Mouse (Mus musculus) heart, adult 18-20 months (tissue): ENCODE measurements around the gene Hist1h4i. TPM values are rescaled to one million over a fixed set of nuclear protein-coding genes. Genes with fewer than 3 reads are reported as not detected.
A peak's percentile ranks its signal among the peaks of the same experiment; 100 is the strongest.
"Not testable (repeated sequence)": the region's sequence is repeated elsewhere in the genome, so short reads cannot be mapped to it uniquely, and the experiment has no call there.

Experiments used
- DNase-seq, 2 experiments: peaks; one replicate each; pipeline ENCODE4 v3.0.0; 2021 to 2022; ENCODE audit warnings: mixed read lengths in 1 of 2
- long read RNA-seq, 2 experiments: library from polyadenylated mRNA; stranded (forward); transcript quantifications; one replicate each; pipeline ENCODE4 v2.0.0; 2021
- total RNA-seq, 2 experiments: library from RNA; stranded (reverse); gene quantifications; 2 replicates each; pipeline ENCODE4 v1.2.3; 2021

Gene Hist1h4i
- 10 to 100 TPM; 15.0 to 20.2 TPM for total RNA-seq
- long read RNA-seq, experiment 1, partial matches to known transcripts = 0 of 2 reads
- long read RNA-seq, experiment 1, other reads (novel, unspliced or antisense) = 0 of 2 reads
- long read RNA-seq, experiment 2, partial matches to known transcripts = 0 of 2 reads
- long read RNA-seq, experiment 2, other reads (novel, unspliced or antisense) = 0 of 2 reads

- DNase-seq = peak; percentile 96 to 98
These were observed at the start of gene Hist1h4i for GRCm38 (mm10) chr13:22041142-22041536. TSS of gene Hist1h4i (minus strand) at chr13:22041362.

- not testable (repeated sequence) for DNase-seq
These were observed 43.0 kb upstream of the Hist1h4i start, which contains the start of gene Vmn1r188 for GRCm38 (mm10) chr13:22084140-22084539. TSS of gene Vmn1r188 (plus strand) at chr13:22084440.

- DNase-seq = no peak
These were observed 22.3 kb upstream of the Hist1h4i start for GRCm38 (mm10) chr13:22063468-22063867.

GRCm38 (mm10) chr13:22061422-22061821, 20.3 kb upstream of the Hist1h4i start:
- no peak for DNase-seq

GRCm38 (mm10) chr13:22053754-22054153, 12.6 kb upstream of the Hist1h4i start:
- DNase-seq = no peak

- DNase-seq = no peak
These were observed 10.3 kb upstream of the Hist1h4i start for GRCm38 (mm10) chr13:22051523-22051859.

GRCm38 (mm10) chr13:22050591-22051522, 9.7 kb upstream of the Hist1h4i start:
- DNase-seq = peak; percentile 91 to 93

- DNase-seq = no peak
These were observed 8.7 kb upstream of the Hist1h4i start for GRCm38 (mm10) chr13:22049737-22050440.

GRCm38 (mm10) chr13:22049041-22049440, 7.9 kb upstream of the Hist1h4i start:
- DNase-seq = no peak

- no peak for DNase-seq
These were observed 4.1 kb upstream of the Hist1h4i start for GRCm38 (mm10) chr13:22045311-22045710.

- no peak for DNase-seq
These were observed 3.4 kb upstream of the Hist1h4i start for GRCm38 (mm10) chr13:22044432-22045155.

- peak in 1 of 2 experiments; percentile 54 for DNase-seq
These were observed 2.6 kb upstream of the Hist1h4i start for GRCm38 (mm10) chr13:22043503-22044431.

- DNase-seq = peak; percentile 93 to 95
These were observed 1.7 kb upstream of the Hist1h4i start, which contains the start of the genes Hist1h2ag and Hist1h2bj for GRCm38 (mm10) chr13:22042568-22043502. TSS of gene Hist1h2ag (minus strand) at chr13:22042944. TSS of gene Hist1h2bj (plus strand) at chr13:22043214.

GRCm38 (mm10) chr13:22041651-22042567, 747 bp upstream of the Hist1h4i start:
- DNase-seq = no peak

- no peak for DNase-seq
These were observed 559 bp downstream of the Hist1h4i start for GRCm38 (mm10) chr13:22040464-22041141.

GRCm38 (mm10) chr13:22039951-22040463, 1.2 kb downstream of the Hist1h4i start:
- DNase-seq = no peak

GRCm38 (mm10) chr13:22039364-22039763, 1.8 kb downstream of the Hist1h4i start:
- DNase-seq = no peak

- no peak for DNase-seq
These were observed 3.7 kb downstream of the Hist1h4i start for GRCm38 (mm10) chr13:22037415-22037814.
